Mouse (Mus musculus): Measurements from ENCODE around the gene Pkd2. TPM values are rescaled to one million over a fixed set of nuclear protein-coding genes. Genes with fewer than 3 reads are reported as not detected.

The Pkd2 gene
- total RNA-seq, 2 experiments from 2014 or later: 17.7 to 18.9 TPM

GRCm38 (mm10) chr5:104465731-104466130 lies 6.5 kb downstream of the Pkd2 start:
- DNase-seq: peak; percentile 80 to 83

DNA sequence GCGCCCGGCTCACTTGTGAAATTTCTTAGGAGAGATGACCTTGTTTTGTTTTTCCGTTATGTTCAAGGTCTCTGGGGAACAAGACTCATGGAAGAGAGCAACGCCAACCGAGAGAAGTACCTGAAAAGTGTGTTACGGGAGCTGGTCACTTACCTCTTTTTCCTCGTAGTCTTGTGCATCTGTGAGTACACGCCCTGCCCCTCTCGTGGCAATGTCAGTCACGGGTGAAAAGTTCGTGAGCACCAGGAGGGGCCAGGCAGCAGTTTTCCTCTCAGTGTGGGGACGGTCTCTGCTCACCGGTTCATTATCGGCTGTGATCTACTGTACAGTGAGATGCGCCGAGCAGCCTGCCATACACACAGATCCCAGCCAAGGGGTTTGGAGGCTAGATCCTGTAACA lies 7.6 kb downstream of the Pkd2 start:
- no peak for DNase-seq

GRCm38 (mm10) chr5:104468586-104468985 lies 9.3 kb downstream of the Pkd2 start:
- no peak for DNase-seq

GRCm38 (mm10) chr5:104470981-104471391 lies 11.7 kb downstream of the Pkd2 start:
- DNase-seq: no peak

- peak in 1 of 2 experiments; percentile 21 for DNase-seq
Observed at GRCm38 (mm10) chr5:104472371-104472770, 13.1 kb downstream of the Pkd2 start.

- DNase-seq: no peak
Observed at GRCm38 (mm10) chr5:104480367-104480766, 21.1 kb downstream of the Pkd2 start.

DNA sequence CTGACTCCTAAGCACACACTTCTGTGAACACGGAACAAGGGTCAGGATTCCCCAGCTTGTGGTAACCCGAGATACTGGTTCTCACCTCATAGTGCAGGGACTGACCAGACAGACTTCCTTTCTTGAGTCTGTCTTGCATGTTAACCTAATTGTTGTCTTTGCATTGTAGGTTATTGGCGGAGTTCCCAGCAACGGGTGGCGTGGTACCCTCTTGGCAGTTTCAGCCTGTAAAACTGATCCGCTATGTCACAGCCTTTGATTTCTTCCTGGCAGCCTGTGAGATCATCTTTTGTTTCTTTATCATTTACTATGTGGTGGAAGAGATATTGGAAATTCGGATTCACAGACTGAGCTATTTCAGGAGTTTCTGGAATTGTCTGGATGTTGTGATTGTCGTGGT lies 23.6 kb downstream of the Pkd2 start:
- no peak for DNase-seq

GRCm38 (mm10) chr5:104491561-104491960 lies 32.3 kb downstream of the Pkd2 start:
- no peak for DNase-seq

DNA sequence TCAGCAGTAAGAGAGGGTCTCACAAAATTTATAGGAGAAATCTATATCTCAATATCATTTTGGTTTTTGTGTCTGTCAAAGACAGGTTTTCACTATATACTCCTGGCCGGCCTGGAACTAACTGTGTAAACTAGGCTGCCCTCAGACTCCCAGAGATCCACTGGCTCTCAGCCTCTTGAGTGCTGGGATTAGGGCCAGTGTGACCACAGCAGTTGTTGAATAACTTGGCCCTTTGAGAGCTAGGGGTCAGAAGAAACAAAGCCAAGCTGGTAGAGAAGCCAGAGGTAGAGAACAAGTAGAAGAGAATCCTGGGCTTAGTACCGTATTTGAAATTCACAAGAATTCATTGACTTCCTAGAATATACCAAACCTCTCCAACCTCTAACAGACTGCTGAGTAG lies 45.6 kb downstream of the Pkd2 start:
- DNase-seq: no peak

DNA sequence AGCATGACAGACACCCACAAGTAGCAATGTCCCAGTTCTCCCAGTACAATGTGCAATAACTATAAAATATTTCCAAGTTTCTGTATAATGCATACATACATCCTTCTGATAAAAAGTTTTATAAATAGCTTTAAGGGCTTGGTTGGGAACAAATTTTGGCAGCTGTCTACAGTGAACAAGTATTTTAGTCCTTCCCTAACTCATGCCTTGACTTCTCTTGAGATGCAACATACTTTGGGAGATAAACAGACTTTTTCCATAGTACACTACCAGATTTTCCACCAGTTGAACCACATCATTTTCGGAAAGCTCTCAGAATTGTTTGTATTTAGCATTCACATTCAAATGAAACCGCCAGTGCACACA lies 48.6 kb downstream of the Pkd2 start:
- DNase-seq: no peak

GRCm38 (mm10) chr5:104508195-104508891 lies 49.1 kb downstream of the Pkd2 start, which contains the start of gene BC005561:
Gene BC005561, plus strand, starts transcription at chr5:104508352.
- peak; percentile 90 for DNase-seq

DNA sequence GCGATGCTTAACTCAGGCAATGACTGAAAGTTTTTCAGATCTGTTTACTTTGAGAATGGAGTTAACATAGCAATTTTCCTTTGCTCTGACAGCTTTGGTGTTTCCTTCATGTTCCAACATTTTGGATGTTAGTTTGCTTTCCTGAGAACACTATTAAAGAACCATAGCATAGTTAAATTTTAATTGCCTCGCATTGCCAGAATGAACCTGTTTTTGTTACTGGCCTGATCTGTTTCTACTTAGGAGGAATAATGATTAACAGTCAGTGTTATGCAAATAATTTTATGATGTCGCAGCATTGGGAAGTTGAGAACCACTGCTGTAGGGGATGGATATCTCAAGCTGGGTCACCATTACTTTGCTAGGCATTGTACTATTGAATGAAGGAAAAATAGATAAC lies 52.0 kb downstream of the Pkd2 start:
- DNase-seq: no peak

DNA sequence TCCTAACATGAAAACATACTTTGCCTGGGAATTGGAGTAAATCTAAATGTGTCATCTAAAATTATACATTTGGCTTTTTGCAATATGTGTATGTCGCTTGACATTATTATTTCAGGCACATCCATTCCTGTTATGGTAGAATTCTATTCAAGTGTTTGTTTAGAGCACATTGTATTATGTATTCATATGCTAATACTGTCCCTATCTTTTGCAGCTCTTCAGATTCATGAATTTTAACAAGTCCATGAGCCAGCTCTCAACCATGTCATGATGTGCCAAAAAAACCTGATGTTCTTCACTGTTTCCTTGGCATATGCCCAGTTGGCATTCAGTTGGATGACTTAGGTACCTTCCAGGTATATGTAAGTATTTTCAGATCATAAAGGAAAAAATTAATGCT lies 79.4 kb downstream of the Pkd2 start:
- DNase-seq: no peak

GRCm38 (mm10) chr5:104539331-104539730 lies 80.1 kb downstream of the Pkd2 start:
- DNase-seq: no peak

Other genes starting within 250 kb of the Pkd2 start
- not detected for gene Ibsp, start 160.3 kb upstream of the Pkd2 start, total RNA-seq (2021)
- gene Mepe, start 134.1 kb upstream of the Pkd2 start, total RNA-seq (2021): not detected
- under 1 TPM in 1 of 2 experiments, not detected in 1; 0.75 TPM for gene Spp1, start 24.3 kb upstream of the Pkd2 start, total RNA-seq (2021)
- 1 to 10 TPM; 3.4 to 4.0 TPM for gene BC005561, start 48.9 kb downstream of the Pkd2 start, total RNA-seq (2021)

Data from heart, adult 18-20 months (tissue).